Mouse (Mus musculus) cerebellum, adult 8-10 months (tissue): ENCODE measurements around the gene Tlr4.

Experiments used
- DNase-seq: peaks from one replicate; pipeline ENCODE4 v3.0.0; 2022

Tlr4 gene

GRCm38 (mm10) chr4:66827463-66828162 is at the start of gene Tlr4:
Tlr4 (plus strand) TSS chr4:66827584.
- DNase-seq: peak; percentile 36

- no peak for DNase-seq
These were observed 33.1 kb upstream of the Tlr4 start for GRCm38 (mm10) chr4:66794283-66794682.

DNA sequence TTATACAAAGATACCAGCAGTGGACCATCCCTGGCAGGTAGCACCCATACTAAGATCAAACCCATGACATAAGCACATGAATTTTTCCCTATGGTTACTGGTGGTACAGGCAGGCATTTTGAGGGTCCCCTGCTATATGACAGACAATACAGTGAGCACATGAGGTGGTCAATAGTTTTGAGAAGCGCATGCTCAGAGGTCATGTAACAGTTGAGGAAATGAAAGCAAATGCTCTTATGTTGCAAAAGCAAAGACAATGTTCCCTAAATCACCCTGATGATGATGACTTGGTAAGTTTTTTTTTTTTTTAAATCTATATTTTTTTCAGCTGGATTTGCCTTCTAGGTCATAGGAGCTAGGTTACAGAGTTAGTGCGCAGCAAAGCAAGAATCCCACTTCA is 30.7 kb upstream of the Tlr4 start:
- DNase-seq: no peak

GRCm38 (mm10) chr4:66804552-66805301 is 22.7 kb upstream of the Tlr4 start:
- no peak for DNase-seq

DNA sequence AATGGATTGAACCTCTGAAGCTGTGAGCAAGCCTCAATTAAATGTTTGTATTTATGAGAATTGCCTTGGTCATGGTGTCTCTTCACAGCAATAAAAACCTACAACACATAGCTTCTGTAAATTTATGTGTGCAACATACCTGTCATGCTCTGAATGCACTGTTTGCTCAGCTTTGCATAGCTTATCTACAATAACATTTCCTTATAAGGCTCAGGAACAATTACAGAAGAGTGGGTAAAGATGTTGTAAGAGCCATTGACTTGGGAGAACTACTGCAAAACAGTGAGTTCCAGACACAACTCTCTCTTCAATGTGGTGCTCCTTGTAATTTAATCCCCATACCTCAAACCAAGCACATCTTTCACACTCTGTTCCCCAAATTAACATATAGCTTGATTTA is 21.6 kb upstream of the Tlr4 start:
- DNase-seq: no peak

DNA sequence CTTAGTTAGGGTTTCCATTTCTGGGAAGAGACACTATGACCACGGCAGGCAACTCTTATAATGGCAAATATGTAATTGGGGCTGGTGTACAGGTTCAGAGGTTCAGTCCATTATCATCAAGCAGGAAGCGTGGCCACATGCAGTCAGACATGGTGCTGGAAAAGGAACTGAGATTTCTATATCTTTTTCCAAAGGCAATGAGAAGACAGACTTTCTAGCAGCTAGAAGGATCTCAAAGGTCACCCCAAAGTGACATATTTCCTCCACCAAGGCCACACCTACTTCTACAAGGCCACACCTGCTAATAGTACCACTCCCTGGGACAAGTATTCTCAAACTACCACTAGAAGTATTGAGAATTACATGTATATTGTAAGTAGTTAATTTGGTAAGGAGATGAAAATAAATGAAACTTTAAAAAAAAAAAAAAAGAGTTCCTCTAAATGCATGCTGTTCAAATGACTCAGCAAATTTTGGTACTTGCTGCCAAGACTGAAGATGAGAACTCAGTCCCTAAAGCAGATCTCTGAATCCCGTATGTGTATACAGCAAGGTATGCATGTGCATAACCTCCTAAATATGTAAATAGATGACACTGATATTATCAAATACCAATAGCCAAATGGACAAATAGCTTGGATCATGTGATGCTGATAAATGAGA is 10.9 kb upstream of the Tlr4 start:
- DNase-seq: no peak

DNA sequence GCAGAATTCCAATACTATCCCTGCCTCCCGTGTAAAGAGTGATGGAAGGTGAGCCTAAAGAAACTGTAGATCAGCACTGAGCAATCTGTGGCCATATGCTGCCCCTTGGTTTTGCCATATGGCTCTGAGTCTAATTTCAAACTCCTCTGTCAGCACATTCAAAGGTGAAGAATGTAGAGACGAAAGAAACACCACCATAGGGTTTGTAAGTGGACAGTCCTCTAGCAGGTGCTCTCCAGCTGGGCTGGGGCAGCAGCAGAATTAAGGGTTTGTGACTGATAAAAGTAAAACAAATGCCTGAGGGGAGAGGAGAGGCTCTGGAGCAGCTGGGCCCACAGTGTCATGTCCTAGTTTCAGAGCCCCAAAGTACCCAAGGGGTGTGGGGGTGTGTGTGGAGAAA is 6.2 kb upstream of the Tlr4 start:
- DNase-seq: peak; percentile 51

DNA sequence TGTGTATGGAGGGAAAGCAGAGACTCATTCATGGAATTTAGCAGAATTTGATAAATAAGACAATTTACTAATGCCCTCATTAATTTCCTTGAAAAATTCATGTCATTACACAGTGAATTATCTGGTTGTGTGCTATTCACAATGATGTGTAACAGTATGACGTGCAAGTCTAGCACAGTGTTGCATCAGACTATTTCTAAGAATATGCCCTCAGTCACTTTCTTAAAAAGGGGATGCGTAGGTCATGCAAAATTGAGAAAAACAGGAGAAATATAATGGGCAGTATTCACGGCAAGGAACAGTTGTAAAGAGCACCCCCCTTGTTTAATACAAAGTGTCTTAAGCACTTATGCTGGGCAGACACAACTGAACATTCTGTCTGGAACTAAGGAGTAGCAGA is 5.6 kb upstream of the Tlr4 start:
- no peak for DNase-seq

- no peak for DNase-seq
These were observed 832 bp downstream of the Tlr4 start for GRCm38 (mm10) chr4:66828163-66828668.

- no peak for DNase-seq
These were observed 1.3 kb downstream of the Tlr4 start for GRCm38 (mm10) chr4:66828686-66829085.

- no peak for DNase-seq
These were observed 10.7 kb downstream of the Tlr4 start for GRCm38 (mm10) chr4:66838071-66838470.

DNA sequence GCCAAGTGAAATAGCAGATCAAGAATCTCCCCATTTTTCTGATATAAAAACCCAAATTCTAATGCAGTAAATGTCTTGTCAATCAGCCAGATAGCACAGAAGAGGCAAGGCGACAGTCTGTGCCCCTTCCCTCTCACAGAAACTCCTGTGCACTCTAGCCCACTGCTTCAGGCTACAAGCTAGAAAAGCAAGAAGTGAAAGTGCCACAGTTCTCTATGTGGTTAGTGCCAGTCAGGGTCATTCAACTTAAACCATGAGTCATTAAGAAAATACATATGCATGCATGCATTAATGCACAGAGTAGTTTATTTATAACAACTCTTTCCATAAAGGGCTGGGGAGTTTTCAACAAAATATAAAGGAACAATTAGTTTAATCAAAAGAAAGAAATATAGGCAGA is 15.9 kb downstream of the Tlr4 start:
- no peak for DNase-seq

DNA sequence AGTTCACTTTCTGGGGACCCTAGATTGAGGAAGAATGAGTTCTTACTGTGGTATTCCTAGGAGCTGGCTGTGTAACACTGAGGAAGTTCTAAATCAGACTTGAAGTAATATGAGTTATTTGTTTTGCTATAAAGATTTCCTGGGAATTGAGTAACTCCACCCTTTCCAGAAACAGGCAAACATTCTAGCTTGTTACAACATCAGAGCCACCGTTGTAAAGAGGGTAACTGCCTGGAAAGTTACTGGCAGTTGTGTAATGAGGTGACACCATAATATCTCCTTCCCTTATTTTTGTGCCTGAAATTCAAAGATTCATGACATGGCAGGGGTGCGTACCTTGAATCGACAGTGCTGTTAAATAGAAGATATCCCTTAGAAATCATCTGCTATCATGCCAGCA is 24.6 kb downstream of the Tlr4 start:
- DNase-seq: no peak

GRCm38 (mm10) chr4:66856992-66857391 is 29.6 kb downstream of the Tlr4 start:
- DNase-seq: no peak

DNA sequence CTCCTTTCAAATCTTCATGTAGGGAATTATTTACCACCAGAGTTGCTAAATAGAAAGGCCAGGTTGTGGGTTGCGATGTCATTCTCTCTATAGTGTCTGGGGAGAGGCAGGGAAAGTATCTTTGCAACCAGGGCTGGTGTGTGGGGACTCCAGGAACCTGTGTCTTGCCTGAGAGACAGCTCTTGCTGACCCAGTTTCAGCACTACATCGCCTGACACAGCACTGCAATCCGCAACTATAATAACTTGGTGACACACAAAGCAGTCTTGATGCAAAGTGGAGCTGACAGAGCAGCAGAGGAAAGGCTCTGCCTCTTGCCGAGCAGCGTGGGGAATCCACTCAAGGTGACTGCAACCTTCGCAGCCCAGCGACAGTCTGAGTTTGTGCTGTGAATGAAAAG is 42.5 kb downstream of the Tlr4 start:
- peak; percentile 7 for DNase-seq

DNA sequence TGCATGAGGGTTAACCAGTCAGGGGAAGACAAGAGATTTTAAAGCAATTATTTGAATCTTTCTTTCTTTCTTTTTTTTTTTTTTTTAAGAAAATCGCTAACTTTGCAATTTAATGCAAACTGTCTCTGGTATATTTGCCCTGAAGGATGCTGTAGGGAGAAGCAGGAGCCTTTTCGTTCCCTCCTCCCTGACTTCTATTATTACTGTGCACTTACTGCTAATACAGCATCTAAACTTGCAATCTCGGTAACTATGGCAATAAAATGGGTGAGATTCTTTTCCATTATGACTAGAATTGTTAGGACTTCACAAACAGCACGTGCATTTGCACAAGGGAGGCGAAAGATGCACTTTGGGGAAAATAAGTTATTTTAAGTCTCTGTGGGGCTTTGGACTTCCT is 44.6 kb downstream of the Tlr4 start:
- DNase-seq: no peak

DNA sequence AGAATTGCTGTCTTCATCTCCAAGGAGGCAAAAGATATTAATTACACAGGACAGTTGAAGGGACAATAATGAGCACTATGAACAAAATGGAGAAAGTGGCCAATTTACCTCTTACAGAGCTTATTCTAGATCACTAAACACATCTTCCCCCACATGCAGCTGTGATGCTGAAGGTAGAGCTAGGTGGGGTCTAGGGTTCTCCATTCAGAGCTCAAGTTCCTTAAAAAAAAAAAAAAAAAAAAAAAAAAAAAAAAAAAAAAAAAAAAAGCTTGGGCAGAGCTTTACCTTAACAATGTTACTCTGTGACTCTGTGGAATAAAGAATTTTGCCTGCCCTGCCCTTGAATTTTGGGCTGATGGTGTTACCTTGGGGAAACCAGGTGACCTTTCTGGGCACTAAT is 46.0 kb downstream of the Tlr4 start:
- DNase-seq: no peak

DNA sequence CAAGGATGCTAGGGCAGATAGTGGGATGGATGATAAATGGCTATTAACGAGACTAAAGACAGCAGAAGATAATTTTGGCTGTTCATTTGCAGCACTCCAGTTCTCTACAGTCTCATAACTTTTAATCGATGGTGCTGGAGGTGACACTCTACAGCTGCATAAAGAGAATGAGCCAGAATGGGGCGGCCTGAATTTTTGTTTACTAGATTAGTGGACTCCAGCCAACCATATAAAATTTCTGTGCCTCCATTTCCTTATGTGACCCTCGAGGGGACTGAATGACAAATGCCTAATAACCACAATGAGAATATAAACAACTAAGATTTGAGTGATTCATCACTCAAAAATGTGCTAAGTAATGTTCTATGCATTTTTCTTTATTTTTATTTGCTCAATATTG is 48.4 kb downstream of the Tlr4 start:
- no peak for DNase-seq

- DNase-seq: no peak
These were observed 50.2 kb downstream of the Tlr4 start for GRCm38 (mm10) chr4:66877609-66878008.

GRCm38 (mm10) chr4:66881496-66881895 is 54.1 kb downstream of the Tlr4 start:
- DNase-seq: no peak

DNA sequence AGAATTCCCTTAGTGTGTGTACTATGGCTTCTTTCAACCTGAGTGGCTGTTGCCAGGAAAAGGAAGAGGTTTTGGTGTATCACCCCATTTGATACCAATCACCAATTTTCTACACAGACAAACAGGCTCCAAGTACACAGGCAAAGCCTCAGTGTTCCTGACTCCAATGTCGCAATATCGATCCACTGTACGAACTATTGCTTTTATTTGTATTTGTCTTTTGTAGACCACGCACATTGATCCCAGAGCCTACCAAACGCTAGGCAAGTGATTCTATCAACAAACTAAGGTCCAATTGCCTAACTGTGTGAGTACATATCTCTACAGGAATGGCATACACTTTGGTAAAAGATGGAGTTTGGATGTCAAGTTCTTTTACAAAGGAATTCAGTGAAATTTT is 55.9 kb downstream of the Tlr4 start:
- no peak for DNase-seq

DNA sequence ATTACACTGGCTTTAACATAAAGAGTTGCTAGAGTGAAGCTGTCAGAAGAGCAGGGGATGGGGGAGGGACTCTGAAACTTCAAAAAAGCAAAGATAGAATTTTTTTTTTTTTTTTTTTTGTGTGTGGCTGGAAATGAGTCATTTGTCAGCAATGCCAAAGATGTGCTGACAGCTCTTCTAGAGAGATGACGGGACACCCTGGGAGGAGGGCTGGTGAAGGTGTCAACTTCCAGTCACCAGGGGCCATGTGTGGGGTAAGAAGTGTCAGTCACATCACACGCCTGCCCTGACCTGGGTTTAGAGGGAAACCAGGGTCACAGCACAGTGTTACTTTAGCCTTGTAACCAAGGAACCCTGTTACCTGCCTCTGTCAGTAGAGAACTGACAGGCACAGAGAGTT is 67.2 kb downstream of the Tlr4 start:
- no peak for DNase-seq

DNA sequence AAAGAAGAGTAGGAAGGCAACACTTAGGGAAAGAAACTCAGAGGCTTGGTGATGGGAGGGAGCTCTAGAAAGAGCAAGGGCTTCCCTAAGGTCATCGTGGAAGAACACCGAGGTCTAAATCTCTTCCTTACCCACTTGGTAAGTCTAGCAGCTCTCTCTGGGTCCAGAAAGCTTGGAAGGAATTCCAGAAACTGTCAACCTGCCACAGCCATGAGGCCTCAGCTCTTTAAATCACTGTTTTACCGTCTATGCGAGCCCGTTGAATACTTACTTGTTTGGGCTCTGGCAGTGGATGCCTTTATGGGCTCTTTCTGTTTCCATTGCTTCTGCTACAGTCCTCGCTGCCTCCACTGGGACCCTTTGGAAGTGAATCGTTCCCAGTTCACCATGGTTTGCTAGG is 67.6 kb downstream of the Tlr4 start:
- no peak for DNase-seq

DNA sequence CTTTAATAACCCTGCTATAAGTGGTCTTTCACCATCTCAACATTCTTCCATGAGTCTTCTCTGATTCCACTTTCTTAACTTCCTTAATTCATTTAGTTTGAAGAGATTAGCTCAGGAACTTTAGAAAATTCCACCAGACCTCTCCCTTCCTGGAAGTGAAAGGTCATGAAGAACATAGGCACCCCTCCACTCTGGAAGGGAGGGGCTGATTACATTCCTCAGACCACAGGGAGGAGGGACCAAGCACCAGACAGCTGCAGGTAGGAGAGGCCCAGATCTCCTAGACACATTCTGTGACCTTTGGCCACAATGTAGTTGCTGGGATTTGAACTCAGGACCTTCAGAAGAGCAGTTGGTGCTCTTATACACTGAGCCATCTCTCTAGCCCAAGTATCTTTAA is 72.7 kb downstream of the Tlr4 start:
- no peak for DNase-seq
